Mouse (Mus musculus) liver, adult (tissue): Measurements from ENCODE around the gene Bag6.
A peak's percentile ranks its signal among the peaks of the same experiment; 100 is the strongest.

Experiments used
- GATA4 ChIP-seq: IDR thresholded peaks from 2 replicates; pipeline ENCODE4 v1.6.1; 2014; ENCODE audit warnings: mild to moderate bottlenecking, low read length; ENCODE audit not compliant: insufficient replicate concordance

Bag6 gene

DNA sequence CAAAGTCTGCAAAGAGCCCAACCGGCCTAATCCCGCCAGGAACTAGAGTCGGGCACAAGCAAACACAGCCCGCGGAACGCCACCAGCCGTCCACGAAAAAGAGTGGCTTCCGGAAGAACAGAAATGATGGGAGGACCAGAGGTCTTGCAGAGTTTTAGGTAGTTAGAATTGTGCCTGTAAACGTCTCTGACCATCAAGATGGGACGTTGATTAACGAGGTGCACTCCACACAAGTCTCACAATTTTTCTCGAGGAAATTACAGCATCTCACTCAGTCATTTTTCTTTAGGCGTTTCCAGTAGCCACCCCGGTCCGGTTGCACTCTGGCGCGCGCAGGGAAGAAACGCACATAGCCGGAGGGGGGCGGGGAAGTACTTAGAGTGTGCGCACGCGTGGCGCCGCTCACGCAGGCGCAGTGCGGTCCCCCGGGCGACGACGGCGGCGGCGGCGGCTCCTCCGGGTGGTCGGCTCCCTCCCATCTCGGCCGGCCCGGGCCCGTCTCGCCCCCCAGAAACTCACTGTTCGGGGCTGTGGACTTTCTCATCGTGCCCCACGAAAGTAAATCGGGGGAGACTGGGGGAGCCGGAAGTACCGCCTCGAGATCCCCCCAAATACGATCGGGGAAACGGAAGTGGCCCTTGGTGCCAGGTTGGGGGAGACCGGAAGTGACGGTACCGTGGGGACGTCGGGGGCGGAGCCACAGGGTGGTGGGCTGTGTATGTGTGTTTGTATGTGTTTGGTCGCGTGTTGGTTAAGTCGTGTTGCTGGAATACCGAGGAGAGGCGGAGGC lies at the start of gene Bag6:
Gene Bag6 (plus strand): TSS at position 378 of the 790 bp plus-strand sequence.
- TF ChIP-seq GATA4 = peak; percentile 47; the same call in 1 of the 2 replicates

DNA sequence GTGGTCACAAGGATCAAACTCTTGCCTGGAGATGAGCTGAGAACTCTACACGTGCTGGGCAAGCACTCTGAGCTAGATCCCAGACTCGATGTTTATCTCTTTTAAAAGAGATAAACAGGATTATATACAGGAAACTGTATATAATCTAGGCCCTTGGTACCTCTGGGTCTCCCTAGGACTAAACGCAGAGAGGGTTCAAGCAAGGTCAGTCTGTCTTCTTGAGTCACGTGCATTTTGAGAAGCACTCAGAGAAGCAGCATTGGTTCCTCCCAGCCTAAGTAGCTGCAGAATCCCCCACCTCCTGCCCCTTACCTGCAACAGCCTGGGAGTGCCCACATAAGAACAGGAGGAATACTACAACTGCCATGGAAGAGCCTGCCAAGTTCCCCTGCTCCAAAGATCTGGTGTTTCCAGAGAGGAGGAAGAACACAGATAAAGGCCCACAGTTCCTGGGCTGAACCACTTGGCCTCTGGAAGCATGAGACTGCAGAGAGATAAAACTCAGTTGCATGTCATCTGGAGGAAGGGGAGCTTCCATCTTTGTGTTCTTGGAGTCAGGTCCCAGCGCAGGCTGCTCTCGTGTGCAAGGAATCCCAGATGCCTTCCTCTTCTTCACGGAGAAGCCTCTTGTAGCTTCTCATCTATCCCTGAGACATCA lies 49.6 kb upstream of the Bag6 start, which contains the start of gene Ly6g6f:
Gene Ly6g6f (minus strand): TSS at position 403 of the 658 bp plus-strand sequence.
- TF ChIP-seq GATA4 = peak; percentile 76; the same call in 1 of the 2 replicates

DNA sequence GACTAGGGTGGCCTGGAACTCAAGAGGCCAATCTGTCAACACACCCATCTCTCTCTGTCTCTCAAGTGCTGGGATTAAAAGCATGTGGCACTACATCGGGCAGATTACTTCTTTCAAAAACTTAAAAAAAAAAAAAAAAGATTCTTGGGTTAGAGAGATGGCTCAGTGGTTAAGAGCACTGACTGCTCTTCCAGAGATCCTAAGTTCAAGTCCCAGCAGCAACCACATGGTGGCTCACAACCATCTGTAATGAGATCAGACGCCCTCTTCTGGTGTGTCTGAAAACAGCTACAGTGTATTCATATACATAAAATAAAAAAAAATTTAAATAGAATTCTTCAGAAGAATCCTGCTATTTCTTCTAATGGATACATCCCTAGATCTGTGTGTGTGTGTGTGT lies 46.8 kb upstream of the Bag6 start:
- no peak for TF ChIP-seq GATA4

DNA sequence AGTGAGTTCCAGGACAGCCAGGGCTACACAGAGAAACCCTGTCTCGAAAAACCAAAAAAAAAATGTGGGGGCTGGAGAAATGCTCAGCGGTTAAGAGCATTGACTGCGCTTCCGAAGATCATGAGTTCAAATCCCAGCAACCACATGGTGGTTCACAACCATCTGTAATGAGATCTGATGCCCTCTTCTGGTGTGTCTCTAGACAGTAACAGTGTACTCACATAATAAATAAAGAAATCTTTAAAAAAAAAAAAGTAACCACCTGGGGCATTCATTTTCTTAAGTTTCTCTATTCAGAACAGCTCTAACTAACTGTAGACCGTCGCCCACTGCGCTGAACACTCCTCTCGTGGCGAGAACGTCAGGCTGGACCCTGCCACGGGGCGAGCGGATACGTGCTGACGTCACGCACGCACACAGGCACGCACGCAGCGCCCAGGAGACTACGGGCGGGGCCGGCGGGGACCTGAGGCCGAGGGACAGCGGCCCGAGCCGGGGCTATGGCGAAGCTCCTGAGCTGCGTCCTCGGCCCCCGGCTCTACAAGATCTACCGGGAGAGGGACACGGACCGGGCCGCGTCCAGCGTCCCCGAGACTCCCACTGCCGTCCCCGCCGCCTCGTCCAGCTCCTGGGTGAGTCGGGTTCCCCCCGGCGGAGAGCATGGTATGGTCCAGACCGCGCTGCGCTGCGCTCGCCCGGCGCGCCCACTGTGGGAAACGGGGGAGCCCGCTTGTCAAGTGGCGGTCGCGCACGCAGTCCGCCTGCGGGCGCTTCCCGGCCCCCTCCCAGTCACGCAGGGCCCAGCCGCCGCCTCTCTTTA lies 45.9 kb upstream of the Bag6 start, which contains the start of gene Abhd16a:
Gene Abhd16a (plus strand): TSS at position 439 of the 820 bp plus-strand sequence.
- peak; percentile 35; the same call in 1 of the 2 replicates for TF ChIP-seq GATA4

DNA sequence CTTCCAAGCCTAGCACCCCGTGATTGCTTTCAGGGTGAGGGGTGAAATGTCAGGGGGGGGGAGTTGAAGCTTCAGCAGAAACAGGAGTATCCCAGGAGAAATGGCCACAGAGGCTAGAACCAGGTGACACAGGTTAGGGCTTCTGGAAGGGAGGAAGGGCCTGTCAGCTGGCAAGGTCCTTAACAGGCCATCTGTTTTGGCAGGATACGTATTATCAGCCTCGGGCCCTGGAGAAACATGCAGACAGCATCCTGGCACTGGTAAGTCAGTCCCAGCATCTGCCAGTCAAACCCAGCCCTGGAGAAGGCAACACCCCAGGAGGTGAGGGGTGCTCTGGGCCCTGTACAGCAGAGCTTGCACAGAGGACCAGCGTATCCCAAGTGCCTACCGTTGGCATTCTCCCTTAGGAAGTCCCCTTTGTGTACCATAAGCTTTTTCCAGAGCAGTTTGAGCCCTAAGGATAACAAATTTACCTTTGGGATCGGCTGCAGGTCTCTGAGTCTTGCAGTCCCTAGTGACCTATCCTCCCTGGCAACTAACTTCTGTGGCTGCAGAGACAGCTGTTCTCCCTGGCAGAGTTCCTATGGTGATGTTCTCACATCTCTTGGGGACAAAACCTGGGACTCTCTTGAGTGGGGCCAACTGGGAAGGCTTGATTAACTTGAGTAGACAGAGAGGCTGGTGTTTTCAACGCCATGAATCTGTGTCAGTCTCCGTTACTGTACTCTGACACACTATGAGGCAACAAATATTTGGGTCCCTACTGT lies 44.6 kb upstream of the Bag6 start:
- TF ChIP-seq GATA4 = no peak; the same call in 1 of the 2 replicates

DNA sequence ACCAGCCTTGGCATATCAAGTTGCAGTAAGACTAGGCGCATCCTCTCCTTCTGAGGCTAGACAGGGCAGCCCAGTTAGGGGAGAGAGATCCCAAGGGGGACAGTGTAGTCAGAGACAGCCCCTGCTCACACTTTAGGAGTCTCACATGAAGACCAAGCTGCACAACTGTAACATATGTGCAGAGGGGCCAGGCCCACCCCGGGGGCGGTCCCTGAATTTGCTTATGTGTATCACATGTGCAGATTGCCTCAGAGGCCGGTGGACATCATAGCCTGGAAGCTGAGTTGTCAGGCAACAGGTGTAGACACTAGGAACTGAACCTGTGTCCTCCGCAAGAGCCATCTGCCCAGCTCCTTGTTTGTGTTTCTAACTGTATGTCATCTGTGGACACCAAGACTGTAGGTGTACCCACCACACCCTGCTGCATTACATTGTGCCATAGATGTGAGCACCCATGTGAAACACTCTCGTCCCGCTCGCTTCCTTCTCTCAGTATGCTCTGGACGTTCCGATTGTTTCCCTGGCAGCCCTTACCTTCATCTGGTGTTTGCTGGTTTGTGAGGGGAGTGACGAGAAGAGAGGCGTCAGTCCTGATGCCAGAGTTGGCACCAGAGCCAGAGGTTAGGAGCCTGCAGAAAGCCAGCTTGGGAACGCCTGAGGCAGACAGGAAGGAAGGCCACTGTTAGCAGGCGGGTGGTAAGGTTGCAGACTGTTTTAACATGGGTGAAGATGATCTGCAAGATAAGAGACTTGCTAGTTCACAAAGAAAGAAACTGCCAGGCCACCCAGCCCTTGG lies 42.4 kb upstream of the Bag6 start:
- no peak for TF ChIP-seq GATA4

DNA sequence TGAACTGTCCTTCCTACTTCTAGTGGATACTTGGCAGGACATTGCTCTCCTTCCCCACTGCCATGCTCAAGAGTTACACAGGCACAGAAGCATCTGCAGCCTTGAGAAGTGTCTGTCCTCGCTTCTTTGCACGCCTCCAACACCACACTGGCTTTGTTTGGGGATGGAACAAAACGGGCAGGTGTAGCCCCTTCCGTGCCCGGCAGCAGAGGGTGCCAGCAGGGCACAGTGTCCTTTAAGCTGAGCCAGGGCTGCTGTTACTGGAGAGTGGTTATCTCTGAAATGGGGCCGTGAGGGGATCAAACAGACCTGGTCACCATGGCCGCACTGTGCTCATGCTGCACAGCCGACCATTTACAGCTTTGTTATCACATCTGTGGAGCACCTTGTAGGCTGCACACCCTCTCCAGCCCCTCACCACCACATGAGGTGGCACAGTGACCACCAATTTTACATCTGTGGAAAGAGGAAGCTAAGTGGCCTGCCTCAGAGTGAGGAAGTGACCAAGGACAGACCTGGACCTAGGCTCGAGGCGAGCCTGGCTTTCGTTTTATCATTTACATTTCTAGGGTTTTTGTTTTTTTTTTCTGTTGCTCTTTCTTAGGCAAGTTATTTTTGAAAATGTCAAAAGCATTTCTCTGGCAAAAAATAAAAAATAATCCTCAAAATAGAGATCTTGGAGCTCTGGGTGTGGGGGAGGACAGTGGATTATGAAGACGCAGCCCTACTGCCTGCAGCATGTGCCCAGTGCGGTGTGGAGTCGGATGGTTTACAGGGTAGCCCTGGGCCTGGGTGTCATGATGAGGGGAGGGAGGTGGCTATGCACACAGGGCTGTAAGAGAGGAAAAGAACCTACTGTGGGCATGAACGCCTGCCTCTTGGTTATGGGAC lies 40.3 kb upstream of the Bag6 start:
- TF ChIP-seq GATA4 = no peak

DNA sequence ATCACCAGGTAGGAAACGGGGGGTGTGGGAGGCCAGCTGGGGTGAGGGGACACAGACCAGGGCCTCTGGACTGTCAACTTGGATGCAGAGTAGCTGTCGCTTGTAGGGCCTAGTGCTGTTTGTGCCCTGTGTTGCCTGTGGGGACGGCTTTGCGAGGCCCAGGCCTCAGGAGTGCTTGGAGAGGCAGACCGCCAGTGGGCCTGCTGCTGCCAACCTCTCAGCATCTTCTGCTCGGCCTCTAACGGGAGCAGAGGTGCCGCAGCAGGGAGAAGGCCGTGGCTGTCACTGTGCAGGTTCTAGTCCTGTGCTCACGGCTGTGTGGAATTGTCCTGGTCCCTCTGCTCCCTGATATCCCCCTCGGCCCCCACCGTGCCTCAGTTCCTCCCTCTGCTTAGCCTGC lies 38.4 kb upstream of the Bag6 start:
- no peak for TF ChIP-seq GATA4

DNA sequence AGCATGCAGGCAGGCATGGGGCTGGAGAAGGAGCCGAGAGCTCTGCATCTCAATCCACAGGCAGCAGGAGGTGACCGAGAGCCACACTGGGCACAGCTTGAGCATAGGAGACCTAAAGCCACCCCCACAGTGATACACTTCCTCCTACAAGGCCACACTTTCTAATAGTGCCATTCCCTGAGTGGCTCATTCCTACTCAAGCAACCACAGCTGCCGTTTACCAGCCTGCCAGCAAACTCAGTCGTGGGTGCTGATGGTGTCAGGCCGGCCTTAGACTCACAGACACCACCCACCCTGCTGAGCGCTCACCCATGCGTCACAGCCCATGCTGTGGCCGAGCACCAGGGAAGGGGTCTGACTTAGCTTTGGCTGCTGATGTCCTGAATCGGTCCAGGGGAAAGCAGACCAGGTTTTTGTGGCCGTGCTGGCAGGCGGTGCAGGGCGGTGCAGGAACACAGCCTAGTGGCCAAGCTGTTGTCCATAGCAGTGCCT lies 37.8 kb upstream of the Bag6 start:
- TF ChIP-seq GATA4 = no peak

DNA sequence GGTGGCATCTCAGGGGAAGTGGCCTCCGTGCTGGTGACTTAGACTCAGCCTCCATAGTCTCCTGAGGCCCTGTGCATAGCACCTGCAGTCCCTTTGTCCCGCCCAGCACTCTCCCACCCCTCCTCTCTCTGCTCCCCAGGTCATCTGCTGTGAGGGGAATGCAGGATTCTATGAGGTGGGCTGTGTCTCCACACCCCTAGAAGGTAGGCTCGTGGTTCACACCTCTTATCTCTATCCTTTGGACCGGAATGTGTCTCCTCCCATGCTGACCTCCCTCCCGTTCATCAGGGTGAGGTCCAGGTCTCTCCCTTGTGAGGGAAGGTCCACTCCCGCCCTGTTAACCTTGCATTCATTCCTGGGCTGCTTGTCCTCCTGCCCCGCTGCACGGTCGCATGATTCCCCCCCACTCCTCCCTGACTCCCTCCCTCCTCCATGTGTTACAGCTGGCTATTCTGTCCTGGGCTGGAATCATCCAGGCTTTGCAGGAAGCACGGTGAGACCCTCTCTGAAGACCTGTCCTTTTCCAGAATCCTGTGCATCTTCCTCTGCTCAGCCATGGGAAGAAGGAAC lies 34.7 kb upstream of the Bag6 start:
- TF ChIP-seq GATA4 = no peak

DNA sequence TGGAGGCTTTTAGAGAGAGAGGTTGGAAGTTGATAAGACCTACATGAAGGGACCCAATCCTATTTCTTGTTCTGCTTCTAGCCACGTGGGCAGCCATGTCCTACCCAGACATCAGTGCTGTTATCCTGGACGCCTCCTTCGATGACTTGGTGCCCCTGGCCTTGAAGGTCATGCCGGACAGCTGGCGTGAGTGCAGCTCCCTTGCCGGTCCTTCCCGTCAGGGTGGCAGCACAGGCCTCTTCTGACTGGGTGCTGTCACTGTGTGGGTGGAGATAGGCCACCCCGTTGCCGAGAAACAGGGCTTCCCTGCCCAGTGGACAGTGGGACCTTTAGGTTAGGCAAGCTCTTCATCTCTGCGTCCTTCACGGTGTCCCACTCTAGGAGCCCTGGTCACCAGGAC lies 33.8 kb upstream of the Bag6 start:
- TF ChIP-seq GATA4 = no peak

DNA sequence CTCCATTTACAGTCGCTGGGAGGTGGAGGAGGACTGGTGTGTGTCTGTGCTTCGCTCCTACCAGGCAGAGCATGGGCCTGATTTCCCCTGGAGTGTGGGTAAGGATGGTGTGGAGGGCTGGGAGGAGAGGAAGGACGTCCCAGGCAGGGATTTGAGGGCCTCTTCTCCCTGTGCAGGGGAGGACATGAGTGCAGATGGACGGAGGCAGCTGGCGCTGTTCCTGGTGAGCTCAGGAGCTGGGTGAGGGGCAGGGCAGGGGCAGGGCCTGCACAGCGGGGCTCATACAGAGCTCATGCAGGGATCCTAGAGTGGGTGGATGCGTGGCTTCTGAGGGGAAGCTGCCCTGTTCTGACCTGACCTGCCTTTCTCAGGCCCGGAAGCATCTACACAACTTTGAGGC lies 32.7 kb upstream of the Bag6 start:
- TF ChIP-seq GATA4 = no peak

DNA sequence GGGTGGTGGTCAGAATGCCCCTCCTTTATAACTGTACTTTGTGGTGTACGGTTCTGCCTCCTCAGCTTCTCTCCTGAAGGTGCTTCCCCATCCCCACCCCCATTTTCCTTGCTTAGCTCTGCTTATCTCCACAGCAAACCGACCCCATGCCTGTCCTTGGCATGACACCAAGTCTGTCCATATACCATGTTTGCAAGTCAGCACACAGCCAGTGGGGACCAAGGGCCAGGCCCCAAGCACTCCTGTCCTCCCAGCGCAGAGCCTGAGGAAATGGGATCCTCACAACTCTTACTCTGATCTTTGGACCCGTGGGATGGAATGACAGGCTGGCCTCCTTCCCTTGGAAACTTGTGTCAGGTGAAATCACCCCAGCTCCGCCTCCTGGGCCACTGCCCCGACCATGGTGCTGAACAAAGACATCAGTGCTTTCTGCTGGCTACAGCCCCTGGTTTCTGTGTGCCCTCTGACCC lies 31.7 kb upstream of the Bag6 start:
- no peak for TF ChIP-seq GATA4

DNA sequence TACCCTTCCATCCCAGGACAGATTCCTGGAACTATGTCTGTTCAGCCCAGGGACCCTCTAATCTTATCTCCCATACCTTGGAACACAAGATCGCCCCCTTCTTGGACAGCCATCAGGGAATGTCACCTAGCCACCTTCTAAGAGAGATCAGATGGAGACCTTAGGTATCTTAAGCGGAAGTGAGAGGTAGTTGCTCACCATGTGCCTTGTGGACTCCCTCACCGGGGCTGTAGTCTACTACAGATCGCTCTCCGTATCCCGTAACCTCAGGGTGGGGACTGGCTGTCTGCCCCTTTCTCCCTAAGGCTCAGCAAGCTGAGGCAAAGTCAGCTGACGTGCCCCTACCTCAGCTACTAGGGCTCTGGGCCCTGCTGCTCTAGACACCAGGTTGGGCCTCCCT lies 30.9 kb upstream of the Bag6 start:
- no peak for TF ChIP-seq GATA4
